Mouse (Mus musculus) liver, embryonic 14.5 days (tissue): ENCODE data around the gene Apoc4. TPM values are rescaled to one million over a fixed set of nuclear protein-coding genes. Genes with fewer than 3 reads are reported as not detected.

ENCODE experiments used
- ATAC-seq: fragments of 200-750 bp; cut with Nextera tagmentation; 2 replicates; pipeline ENCODE4 v1.8.0; 2017; ENCODE audit warnings: moderate number of reproducible peaks, mild to moderate bottlenecking, moderate library complexity; ENCODE audit not compliant: insufficient read depth
- DNase-seq, 3 experiments: peaks; one replicate each; pipeline ENCODE4 v3.0.0-alpha.2; 2012 to 2013; ENCODE audit warnings: low read depth in 3 of 3, low spot score in 3 of 3
- H3K27ac ChIP-seq: fragments of 300-500 bp; sonication (generic); 2 replicates; pipeline ENCODE4 v1.5.1; 2014; ENCODE audit warnings: moderate library complexity, mild to moderate bottlenecking, control low read depth, inconsistent platforms
- H3K27me3 ChIP-seq: fragments of 300-500 bp; sonication (generic); 2 replicates; pipeline ENCODE4 v1.6.1; 2014; ENCODE audit warnings: mild to moderate bottlenecking, low read length, moderate library complexity; ENCODE audit not compliant: control insufficient read depth, insufficient read depth
- H3K36me3 ChIP-seq: fragments of 300-500 bp; sonication (generic); replicated peaks from 2 replicates; pipeline ENCODE4 v1.6.1; 2014; ENCODE audit warnings: low read depth; ENCODE audit not compliant: control insufficient read depth, insufficient read depth
- H3K4me1 ChIP-seq, 2 experiments: fragments of 200-500 bp in 1 of 2; fragments of 300-500 bp in 1 of 2; sonication (generic) in 1 of 2; replicated peaks; 2 replicates each; pipeline ENCODE4 v1.6.1; 2012 to 2014; ENCODE audit warnings: antibody characterized with exemption in 1 of 2, inconsistent platforms in 1 of 2, low read length in 1 of 2; ENCODE audit not compliant: control insufficient read depth in 2 of 2, insufficient read depth in 2 of 2
- H3K4me2 ChIP-seq: fragments of 300-500 bp; sonication (generic); 2 replicates; pipeline ENCODE4 v1.6.1; 2014; ENCODE audit warnings: low read depth, mild to moderate bottlenecking, control low read depth, moderate library complexity
- H3K4me3 ChIP-seq, 2 experiments: fragments of 200-500 bp in 1 of 2; fragments of 300-500 bp in 1 of 2; sonication (generic) in 1 of 2; 2 replicates each; pipeline ENCODE4 v1.5.1; 2012 to 2014; ENCODE audit warnings: low read depth in 2 of 2, low read length in 2 of 2, mild to moderate bottlenecking in 2 of 2, control low read depth in 1 of 2, inconsistent platforms in 1 of 2, moderate library complexity in 1 of 2; ENCODE audit not compliant: insufficient read depth in 1 of 2
- H3K9ac ChIP-seq: fragments of 300-500 bp; sonication (generic); replicated peaks from 2 replicates; pipeline ENCODE4 v1.6.1; 2014; ENCODE audit warnings: mild to moderate bottlenecking, control low read depth, moderate library complexity
- H3K9me3 ChIP-seq: fragments of 300-500 bp; sonication (generic); 2 replicates; pipeline ENCODE4 v1.6.1; 2016; ENCODE audit warnings: low read length, mixed read lengths; ENCODE audit not compliant: control insufficient read depth
- CTCF ChIP-seq: IDR thresholded peaks from 2 replicates; pipeline ENCODE4 v1.5.1; 2016; ENCODE audit warnings: antibody characterized with exemption, low read depth, control low read depth
- EP300 ChIP-seq: IDR thresholded peaks from 2 replicates; pipeline ENCODE4 v1.6.1; 2016; ENCODE audit warnings: antibody characterized with exemption, low read depth
- WGBS: fragments of 180-500 bp; shearing (Covaris S2); extraction: QIAGEN DNeasy Blood & Tissue Kit; methylation state at CpG from one replicate; pipeline ENCODE4 v1.1.7; 2014; ENCODE audit not compliant: insufficient replicate concordance; 5-methylcytosine and 5-hydroxymethylcytosine counted together
- polyA plus RNA-seq, 2 experiments: library from polyadenylated mRNA; depleted of rRNA in 1 of 2; stranded (reverse) in 1 of 2; unstranded in 1 of 2; fragments of >200 nt; fragmentation: Nextera tagmentation in 1 of 2; extraction: Ambion mirVana in 1 of 2; gene quantifications; 2 replicates each; pipeline versions ENCODE4 v1.2.1 to v1.2.3; 2012 to 2014

The Apoc4 gene
- polyA plus RNA-seq, 2 experiments, result 90.9 to 200 TPM

DNA sequence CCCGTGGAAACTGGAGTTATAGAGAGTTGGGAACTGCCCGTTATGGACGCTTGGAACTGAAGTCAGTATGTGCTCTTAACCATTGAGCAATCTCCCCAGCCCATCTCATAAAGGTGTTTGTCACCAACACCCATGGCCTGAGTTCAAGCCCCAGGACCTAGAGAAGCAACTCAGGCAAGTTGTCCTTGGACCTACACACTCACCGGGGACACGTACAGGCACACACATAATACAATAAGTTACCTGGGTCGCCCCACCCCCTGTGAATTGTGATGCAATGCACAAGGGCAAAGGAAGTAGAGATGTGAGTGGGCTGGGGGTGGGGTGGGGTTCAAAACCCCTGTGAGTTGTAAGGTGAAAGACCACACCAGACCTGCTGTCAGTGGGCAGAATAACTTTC lies 5.2 kb upstream of the Apoc4 start:
- Histone ChIP-seq H3K4me1 (peaks cover 0 to 34% of the 10 kb centered on the region in 2 experiments; a peak in 3 of 4 replicates), H3K4me3 (no peak overlapping the region), H3K4me2 (no peak overlapping the region), H3K9ac (no peak overlapping the region), H3K27ac (no peak overlapping the region), H3K36me3 (no peaks in the 10 kb centered on the region), H3K9me3 (no peaks in the 10 kb centered on the region), H3K27me3 (no peaks in the 10 kb centered on the region)
- DNase-seq (no peak), ATAC-seq (peak; percentile 42)
- peak; percentile 32; the same call in 1 of the 2 replicates for TF ChIP-seq EP300
- TF ChIP-seq CTCF, result no peak
- WGBS, result 73% methylated on average over 6 of the region's 6 CpGs

DNA sequence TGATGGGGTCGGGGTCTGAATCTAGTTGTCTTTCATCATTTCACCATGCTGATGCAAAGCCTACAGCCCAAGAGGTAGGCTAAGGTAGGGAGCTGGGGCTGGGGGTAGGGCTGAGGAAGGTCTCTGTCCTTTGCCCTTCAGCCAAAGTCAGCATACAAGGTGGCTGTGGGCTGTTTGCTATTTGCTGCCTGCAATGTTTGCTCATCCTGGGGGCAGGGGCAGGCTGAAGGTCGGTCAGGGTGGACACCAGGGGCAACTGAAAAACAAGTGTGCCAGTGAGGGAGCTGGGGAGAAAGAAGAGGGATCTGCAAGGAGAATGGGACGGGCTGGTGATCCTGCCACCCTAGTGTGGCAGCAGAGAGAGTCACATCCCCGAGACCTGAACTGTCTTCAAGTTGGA lies 4.1 kb upstream of the Apoc4 start:
- Histone ChIP-seq H3K27me3 (no peaks in the 10 kb centered on the region), H3K9me3 (no peaks in the 10 kb centered on the region), H3K4me1 (peaks cover 0 to 36% of the 10 kb centered on the region in 2 experiments; a peak in 3 of 4 replicates), H3K9ac (no peak overlapping the region; the same call in 1 of the 2 replicates), H3K4me3 (no peak overlapping the region), H3K36me3 (no peaks in the 10 kb centered on the region), H3K4me2 (0 out of 2 replicates have a peak overlapping the region, but pooled peaks have one; percentile 8), H3K27ac (0 out of 2 replicates have a peak overlapping the region, but pooled peaks have one; percentile 22)
- TF ChIP-seq EP300 (0 out of 2 replicates have a peak, but pooled peaks have one; percentile 30), CTCF (no peak)
- ATAC-seq, result peak; percentile 58
- WGBS, result 61% methylated on average over 4 of the region's 4 CpGs
- DNase-seq, result no peak

DNA sequence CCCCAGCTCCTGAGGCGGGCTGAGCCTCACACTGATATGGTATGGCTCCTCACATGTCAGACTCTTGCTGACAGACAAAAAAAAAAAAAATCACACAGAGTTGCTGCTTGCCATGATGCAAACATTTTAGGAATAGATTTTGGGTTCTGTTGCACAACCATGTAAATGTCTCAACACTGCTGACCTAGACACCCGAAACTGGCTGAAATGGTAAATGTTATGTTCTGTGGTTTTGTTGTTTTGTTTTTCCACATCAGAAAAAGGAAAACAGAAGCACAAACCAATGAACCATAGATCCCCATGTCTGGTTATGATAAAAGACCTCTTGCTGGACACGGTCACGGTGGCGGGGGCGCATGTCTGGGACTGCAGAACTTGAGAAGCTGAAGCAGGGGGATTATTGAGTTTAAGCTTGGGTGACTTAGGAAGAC lies 2.5 kb upstream of the Apoc4 start:
- H3K27ac ChIP-seq, result no peak overlapping the region
- ATAC-seq, result no peak
- WGBS, result 55% methylated on average over 6 of the region's 6 CpGs

DNA sequence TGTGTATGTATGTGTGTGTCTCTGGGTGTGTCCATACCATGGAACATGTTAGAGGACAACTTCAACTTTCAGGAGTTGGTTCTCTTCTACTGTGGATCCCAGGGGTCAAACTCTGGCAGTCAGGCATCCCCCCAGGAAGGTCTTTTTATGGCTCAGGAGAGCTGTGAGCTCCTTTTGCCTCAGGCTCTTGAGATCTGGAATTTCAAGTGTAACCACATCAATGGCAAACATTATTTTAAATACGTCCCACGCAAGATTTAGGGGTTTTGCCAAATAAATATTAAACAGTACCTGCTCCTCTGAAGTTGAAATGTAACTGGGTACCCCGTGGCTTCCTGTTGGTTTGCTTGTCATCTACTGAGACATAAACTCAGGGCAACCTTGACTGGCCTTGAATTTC lies 1.7 kb upstream of the Apoc4 start:
- no peak overlapping the region for H3K4me2 ChIP-seq
- no peaks in the 10 kb centered on the region for H3K9me3 ChIP-seq
- H3K36me3 ChIP-seq, result no peaks in the 10 kb centered on the region
- ATAC-seq (no peak), DNase-seq (no peak)
- peaks cover 0 to 36% of the 10 kb centered on the region in 2 experiments; a peak in 3 of 4 replicates for H3K4me1 ChIP-seq
- TF ChIP-seq CTCF (no peak), EP300 (no peak)
- no peaks in the 10 kb centered on the region for H3K27me3 ChIP-seq
- 61% methylated on average over 3 of the region's 3 CpGs for WGBS
- no peak overlapping the region for H3K9ac ChIP-seq
- H3K27ac ChIP-seq, result no peak overlapping the region
- no peak overlapping the region for H3K4me3 ChIP-seq

More for the DNA sequence above, 2.5 kb upstream of the Apoc4 start:
- no peak overlapping the region for H3K4me2 ChIP-seq
- peaks cover 0 to 36% of the 10 kb centered on the region in 2 experiments; a peak in 3 of 4 replicates for H3K4me1 ChIP-seq
- DNase-seq, result no peak
- no peak overlapping the region for H3K4me3 ChIP-seq
- no peak overlapping the region for H3K9ac ChIP-seq
- TF ChIP-seq EP300 (no peak), CTCF (no peak)
- no peaks in the 10 kb centered on the region for H3K27me3 ChIP-seq
- H3K9me3 ChIP-seq, result no peaks in the 10 kb centered on the region
- H3K36me3 ChIP-seq, result no peaks in the 10 kb centered on the region

DNA sequence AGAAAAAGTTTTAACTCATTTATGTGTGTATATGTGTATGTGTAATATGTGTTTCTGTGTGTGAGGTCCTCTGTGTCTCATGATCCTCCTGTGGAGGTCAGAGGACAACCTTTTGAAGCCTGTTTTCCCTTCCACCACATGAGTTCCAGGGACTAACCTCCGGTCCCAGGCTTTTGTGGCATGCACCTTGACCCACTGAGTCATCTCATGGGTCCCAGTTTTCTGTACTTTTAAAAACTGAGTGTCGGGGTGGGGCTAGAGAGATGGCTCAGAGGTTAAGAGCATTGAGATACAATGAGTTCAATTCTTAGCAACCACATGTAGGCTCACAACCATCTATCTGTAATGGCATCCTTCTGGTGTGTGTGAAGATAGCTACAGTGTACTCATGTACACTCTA lies 577 bp downstream of the Apoc4 start:
- TF ChIP-seq CTCF (no peak), EP300 (no peak)
- ATAC-seq (no peak), DNase-seq (no peak)
- 66% methylated on average over 2 of the region's 2 CpGs for WGBS
- Histone ChIP-seq H3K9me3 (no peaks in the 10 kb centered on the region), H3K4me3 (no peak overlapping the region), H3K4me2 (peak overlapping the region; percentile 26), H3K27ac (no peak overlapping the region; the same call in 1 of the 2 replicates), H3K9ac (no peak overlapping the region), H3K27me3 (no peaks in the 10 kb centered on the region), H3K4me1 (peaks cover 0 to 32% of the 10 kb centered on the region in 2 experiments; a peak in 2 of 4 replicates), H3K36me3 (no peaks in the 10 kb centered on the region)
